Mouse (Mus musculus): ENCODE results near the gene 1600014C23Rik. TPM values are rescaled to one million over a fixed set of nuclear protein-coding genes. Genes with fewer than 3 reads are reported as not detected.

The 1600014C23Rik gene
- polyA plus RNA-seq, 1 experiment from 2014 or later, result not detected

DNA sequence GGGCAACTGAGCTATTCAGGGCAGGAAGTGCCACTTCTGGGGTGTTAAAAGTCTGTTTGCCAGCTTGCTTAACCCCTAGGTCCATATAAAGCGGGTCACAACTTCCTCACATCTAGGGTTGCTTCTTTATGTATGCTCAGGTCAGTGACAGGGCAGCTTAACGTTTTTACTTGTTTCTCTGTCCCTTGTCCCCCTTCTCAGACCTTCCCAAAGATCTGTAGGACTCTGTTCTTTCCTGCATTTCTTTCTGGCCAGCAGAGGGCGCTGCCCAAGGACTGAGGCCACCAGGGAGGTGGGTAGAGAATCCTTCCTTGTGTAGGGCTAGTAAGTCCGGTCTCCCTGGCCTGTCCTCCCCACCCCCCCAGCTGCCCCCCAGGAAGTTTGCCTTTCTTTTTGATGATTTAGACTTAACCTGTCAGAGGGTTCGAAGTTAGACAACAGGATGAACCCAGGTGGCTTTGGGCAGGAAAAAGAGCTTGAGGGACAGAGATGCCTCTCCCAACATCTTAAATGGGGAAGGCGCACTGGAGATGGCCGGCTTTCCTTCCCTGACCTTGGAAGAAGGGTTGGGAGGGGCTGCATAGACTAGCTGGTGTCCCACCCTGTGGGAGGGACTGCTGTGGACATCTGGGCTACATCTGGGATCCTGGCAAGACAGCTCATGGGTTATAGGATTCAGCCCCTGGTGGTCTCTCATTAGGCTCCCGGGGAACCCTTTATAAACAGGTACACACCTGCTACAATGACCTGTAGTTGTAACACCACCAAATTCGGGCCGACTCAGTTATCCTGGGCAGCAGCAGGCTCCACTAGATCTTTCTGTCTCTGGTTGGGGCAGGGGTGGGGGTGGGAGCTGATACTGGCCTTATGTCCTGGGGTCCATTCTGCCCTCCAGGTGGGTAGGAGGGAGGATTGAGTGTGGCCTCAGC, 2.0 kb upstream of the 1600014C23Rik start:
- peak overlapping the region; percentile 78 for H3K9ac ChIP-seq (ENCODE audit: low read length)
- DNase-seq (ENCODE audit: low spot score), result peak; percentile 93
- WGBS, result 7% methylated on average over 10 of the region's 10 CpGs
- no peaks in the 10 kb centered on the region for H3K9me3 ChIP-seq (ENCODE audit: control insufficient read depth, low read length)
- peak overlapping the region; percentile 34 for H3K4me3 ChIP-seq (ENCODE audit: low read depth, low read length)
- no peaks in the 10 kb centered on the region for H3K36me3 ChIP-seq (ENCODE audit: control insufficient read depth, insufficient read depth, low read length)
- peaks cover 32% of the 10 kb centered on the region for H3K4me1 ChIP-seq (ENCODE audit: control insufficient read depth, insufficient read depth, low read length)
- peak overlapping the region; percentile 75 for H3K4me2 ChIP-seq (ENCODE audit: low read depth, severe bottlenecking)
- ATAC-seq (ENCODE audit: insufficient number of reproducible peaks, low FRiP score, low TSS enrichment, low read depth), result peak; percentile 41
- H3K27me3 ChIP-seq (ENCODE audit: control insufficient read depth, insufficient read depth, low read length), result 0 out of 2 replicates have a peak, but pooled peaks cover 2% of the 10 kb centered on the region
- peak overlapping the region; percentile 92 for H3K27ac ChIP-seq (replicated peaks; ENCODE audit: low read depth, low read length)

DNA sequence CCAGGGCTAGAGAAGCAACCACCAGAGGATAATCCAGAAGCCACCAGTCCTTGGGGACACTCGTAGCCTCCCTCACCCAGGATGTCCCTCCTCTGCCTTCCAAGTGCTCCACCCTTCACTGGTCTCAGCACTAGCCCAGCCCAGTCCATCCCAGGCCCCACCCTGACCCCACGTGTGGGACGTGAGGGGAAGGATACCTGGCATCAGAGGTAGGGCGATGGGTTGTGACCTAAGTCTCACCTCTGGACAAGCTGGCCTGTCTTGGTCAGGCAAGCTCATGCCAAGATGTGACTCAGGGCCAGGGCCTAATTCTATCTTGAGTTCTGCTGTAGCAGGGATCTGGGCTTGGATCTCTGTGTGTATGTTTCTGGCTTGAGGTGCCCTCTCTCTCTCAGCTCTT, 1.2 kb upstream of the 1600014C23Rik start:
- Histone ChIP-seq H3K4me3 (ENCODE audit: low read depth, low read length) (no peak overlapping the region), H3K4me1 (ENCODE audit: control insufficient read depth, insufficient read depth, low read length) (peaks cover 40% of the 10 kb centered on the region), H3K36me3 (ENCODE audit: control insufficient read depth, insufficient read depth, low read length) (no peaks in the 10 kb centered on the region), H3K9ac (ENCODE audit: low read length) (no peak overlapping the region), H3K27ac (replicated peaks; ENCODE audit: low read depth, low read length) (no peak overlapping the region), H3K4me2 (ENCODE audit: low read depth, severe bottlenecking) (no peak overlapping the region), H3K27me3 (ENCODE audit: control insufficient read depth, insufficient read depth, low read length) (0 out of 2 replicates have a peak, but pooled peaks cover 2% of the 10 kb centered on the region), H3K9me3 (ENCODE audit: control insufficient read depth, low read length) (no peaks in the 10 kb centered on the region)
- WGBS, result 76% methylated on average over 4 of the region's 4 CpGs
- DNase-seq (ENCODE audit: low spot score), result no peak
- no peak for ATAC-seq (ENCODE audit: insufficient number of reproducible peaks, low FRiP score, low TSS enrichment, low read depth)

DNA sequence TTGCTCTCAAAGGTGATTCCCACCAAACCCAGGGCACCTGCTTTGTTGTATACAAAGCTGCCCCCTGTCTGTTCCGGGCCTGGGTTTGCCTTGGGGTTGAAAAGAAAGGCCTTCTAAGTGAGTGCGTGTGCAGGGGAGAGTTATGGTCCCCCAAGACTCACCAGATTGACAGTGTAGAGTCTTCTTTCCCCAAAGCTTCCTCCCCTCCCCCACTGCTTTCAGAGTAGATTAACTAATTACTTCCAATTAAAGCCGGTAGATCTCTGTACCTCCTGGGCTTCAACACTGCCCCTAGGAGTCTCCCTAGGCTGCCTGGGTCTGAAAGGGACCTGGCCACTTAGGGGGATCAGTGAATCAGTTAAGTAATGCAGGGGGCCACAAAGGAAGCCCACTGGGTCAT, 689 bp upstream of the 1600014C23Rik start:
- no peak for ATAC-seq (ENCODE audit: insufficient number of reproducible peaks, low FRiP score, low TSS enrichment, low read depth)

DNA sequence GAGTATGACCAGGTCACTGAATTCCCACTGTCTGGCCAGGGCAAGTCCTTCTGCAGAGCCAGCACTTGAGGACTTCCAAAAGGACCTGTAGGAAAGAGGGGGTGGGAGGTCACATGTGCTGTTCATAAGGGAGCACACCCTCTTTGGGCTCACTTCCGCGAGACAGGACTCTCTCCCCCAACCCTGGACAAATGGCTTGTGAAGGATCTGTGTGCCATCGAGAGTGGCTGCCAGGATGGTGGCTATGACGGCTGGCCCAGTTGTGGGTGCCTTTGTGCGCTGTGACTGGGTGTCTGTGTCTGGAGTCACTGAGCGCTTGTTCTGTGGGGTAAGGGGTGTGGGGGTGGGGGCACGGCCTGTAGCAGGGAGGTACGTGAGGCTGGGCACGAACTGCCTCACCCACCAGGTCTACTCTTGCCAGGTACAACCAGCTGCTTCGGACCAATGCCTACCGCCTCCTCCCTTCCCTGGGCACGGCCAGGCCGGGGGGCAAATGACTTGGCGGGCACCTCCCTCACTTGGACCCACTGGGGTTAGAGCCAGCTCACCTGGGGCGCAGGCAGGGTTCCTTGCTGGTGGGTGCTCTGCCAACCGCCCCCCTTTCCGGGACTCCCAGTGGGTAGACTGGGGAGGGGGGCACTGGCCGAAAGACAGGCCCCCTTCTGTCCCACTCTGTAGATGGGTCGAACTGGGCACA, 458 bp downstream of the 1600014C23Rik start:
- peaks cover 45% of the 10 kb centered on the region for H3K4me1 ChIP-seq (ENCODE audit: control insufficient read depth, insufficient read depth, low read length)
- ATAC-seq (ENCODE audit: insufficient number of reproducible peaks, low FRiP score, low TSS enrichment, low read depth) (no peak), DNase-seq (ENCODE audit: low spot score) (no peak)
- peak overlapping the region; percentile 69 for H3K9ac ChIP-seq (ENCODE audit: low read length)
- 0 out of 2 replicates have a peak, but pooled peaks cover 2% of the 10 kb centered on the region for H3K27me3 ChIP-seq (ENCODE audit: control insufficient read depth, insufficient read depth, low read length)
- no peak overlapping the region for H3K27ac ChIP-seq (replicated peaks; ENCODE audit: low read depth, low read length)
- no peaks in the 10 kb centered on the region for H3K9me3 ChIP-seq (ENCODE audit: control insufficient read depth, low read length)
- no peaks in the 10 kb centered on the region for H3K36me3 ChIP-seq (ENCODE audit: control insufficient read depth, insufficient read depth, low read length)
- H3K4me2 ChIP-seq (ENCODE audit: low read depth, severe bottlenecking), result peak overlapping the region; percentile 87
- 55% methylated on average over 19 of the region's 19 CpGs for WGBS
- H3K4me3 ChIP-seq (ENCODE audit: low read depth, low read length), result peak overlapping the region; percentile 30; the same call in 1 of the 2 replicates

More for the DNA sequence above, 689 bp upstream of the 1600014C23Rik start:
- H3K9me3 ChIP-seq (ENCODE audit: control insufficient read depth, low read length), result no peaks in the 10 kb centered on the region
- peak overlapping the region; percentile 69; the same call in 1 of the 2 replicates for H3K9ac ChIP-seq (ENCODE audit: low read length)
- peaks cover 45% of the 10 kb centered on the region for H3K4me1 ChIP-seq (ENCODE audit: control insufficient read depth, insufficient read depth, low read length)
- DNase-seq (ENCODE audit: low spot score), result no peak
- H3K4me2 ChIP-seq (ENCODE audit: low read depth, severe bottlenecking), result peak overlapping the region; percentile 87
- 18% methylated on average over 3 of the region's 3 CpGs for WGBS
- no peak overlapping the region for H3K27ac ChIP-seq (replicated peaks; ENCODE audit: low read depth, low read length)
- no peaks in the 10 kb centered on the region for H3K36me3 ChIP-seq (ENCODE audit: control insufficient read depth, insufficient read depth, low read length)
- H3K27me3 ChIP-seq (ENCODE audit: control insufficient read depth, insufficient read depth, low read length), result 0 out of 2 replicates have a peak, but pooled peaks cover 2% of the 10 kb centered on the region
- no peak overlapping the region for H3K4me3 ChIP-seq (ENCODE audit: low read depth, low read length)

DNA sequence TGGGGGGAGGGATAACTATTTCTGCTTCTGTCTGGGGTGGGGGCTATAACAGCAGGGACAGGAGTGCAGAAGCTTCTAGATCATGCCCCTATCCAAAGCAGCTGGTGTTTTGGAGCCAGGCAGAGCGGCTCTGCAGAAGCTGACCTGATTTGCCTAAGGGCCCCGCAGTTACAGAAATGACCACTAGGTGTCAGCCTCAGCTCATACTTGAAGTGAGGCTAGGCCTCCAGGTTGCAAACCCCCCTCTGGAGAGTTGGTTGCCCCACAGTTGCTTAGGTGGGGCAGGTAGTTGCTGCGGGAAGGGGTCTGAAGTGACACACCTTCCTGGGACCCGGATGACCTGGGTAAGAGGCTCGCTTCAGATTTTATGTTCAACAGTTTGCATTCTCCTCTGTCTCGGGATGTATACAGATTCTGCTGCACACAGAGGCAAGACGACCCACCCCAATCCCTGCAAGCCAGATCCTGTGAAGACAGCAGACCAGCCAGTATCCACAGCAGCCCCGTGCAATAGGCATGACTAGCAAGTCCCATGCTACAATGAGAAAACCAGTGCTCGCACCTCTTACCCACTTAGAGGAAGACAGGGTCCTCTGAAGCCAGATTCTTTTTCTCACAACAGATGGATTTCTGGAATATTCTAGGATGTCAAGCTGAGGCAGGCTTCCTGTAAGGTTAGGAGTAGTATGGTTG, 2.3 kb downstream of the 1600014C23Rik start:
- H3K36me3 ChIP-seq (ENCODE audit: control insufficient read depth, insufficient read depth, low read length), result no peaks in the 10 kb centered on the region
- no peak overlapping the region for H3K9ac ChIP-seq (ENCODE audit: low read length)
- no peaks in the 10 kb centered on the region for H3K9me3 ChIP-seq (ENCODE audit: control insufficient read depth, low read length)
- WGBS, result 29% methylated on average over 9 of the region's 9 CpGs
- ATAC-seq (ENCODE audit: insufficient number of reproducible peaks, low FRiP score, low TSS enrichment, low read depth) (no peak), DNase-seq (ENCODE audit: low spot score) (peak; percentile 96)
- H3K4me1 ChIP-seq (ENCODE audit: control insufficient read depth, insufficient read depth, low read length), result peaks cover 38% of the 10 kb centered on the region
- H3K4me3 ChIP-seq (ENCODE audit: low read depth, low read length), result no peak overlapping the region
- H3K27ac ChIP-seq (replicated peaks; ENCODE audit: low read depth, low read length), result no peak overlapping the region; the same call in 1 of the 2 replicates
- 0 out of 2 replicates have a peak, but pooled peaks cover 2% of the 10 kb centered on the region for H3K27me3 ChIP-seq (ENCODE audit: control insufficient read depth, insufficient read depth, low read length)
- no peak overlapping the region for H3K4me2 ChIP-seq (ENCODE audit: low read depth, severe bottlenecking)

DNA sequence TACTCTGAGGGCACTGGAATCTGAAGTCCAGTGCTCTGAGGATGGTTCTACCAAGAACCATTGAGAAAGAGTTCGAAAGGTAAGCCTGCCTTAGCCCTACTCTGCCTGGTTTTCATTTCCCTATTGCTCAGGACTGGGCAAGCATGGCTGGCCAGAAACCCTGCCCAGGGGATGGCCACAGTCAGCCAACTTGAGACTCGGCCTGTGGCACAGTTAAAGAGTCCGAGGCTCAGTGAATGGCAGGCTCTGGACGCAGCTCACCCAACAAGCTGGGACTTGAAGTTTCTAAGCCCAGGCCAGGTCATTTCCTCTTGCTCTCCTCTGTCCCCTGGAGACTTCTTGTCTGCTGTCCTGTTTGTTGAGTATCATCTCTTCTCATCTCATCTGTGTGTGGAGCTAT, 2.9 kb downstream of the 1600014C23Rik start:
- no peak overlapping the region for H3K27ac ChIP-seq (replicated peaks; ENCODE audit: low read depth, low read length)
- ATAC-seq (ENCODE audit: insufficient number of reproducible peaks, low FRiP score, low TSS enrichment, low read depth) (no peak), DNase-seq (ENCODE audit: low spot score) (no peak)
- no peaks in the 10 kb centered on the region for H3K36me3 ChIP-seq (ENCODE audit: control insufficient read depth, insufficient read depth, low read length)
- no peak overlapping the region for H3K4me3 ChIP-seq (ENCODE audit: low read depth, low read length)
- H3K4me1 ChIP-seq (ENCODE audit: control insufficient read depth, insufficient read depth, low read length), result peaks cover 37% of the 10 kb centered on the region
- 0 out of 2 replicates have a peak, but pooled peaks cover 2% of the 10 kb centered on the region for H3K27me3 ChIP-seq (ENCODE audit: control insufficient read depth, insufficient read depth, low read length)
- 55% methylated on average over 4 of the region's 4 CpGs for WGBS
- H3K4me2 ChIP-seq (ENCODE audit: low read depth, severe bottlenecking), result no peak overlapping the region
- H3K9ac ChIP-seq (ENCODE audit: low read length), result no peak overlapping the region
- H3K9me3 ChIP-seq (ENCODE audit: control insufficient read depth, low read length), result no peaks in the 10 kb centered on the region

DNA sequence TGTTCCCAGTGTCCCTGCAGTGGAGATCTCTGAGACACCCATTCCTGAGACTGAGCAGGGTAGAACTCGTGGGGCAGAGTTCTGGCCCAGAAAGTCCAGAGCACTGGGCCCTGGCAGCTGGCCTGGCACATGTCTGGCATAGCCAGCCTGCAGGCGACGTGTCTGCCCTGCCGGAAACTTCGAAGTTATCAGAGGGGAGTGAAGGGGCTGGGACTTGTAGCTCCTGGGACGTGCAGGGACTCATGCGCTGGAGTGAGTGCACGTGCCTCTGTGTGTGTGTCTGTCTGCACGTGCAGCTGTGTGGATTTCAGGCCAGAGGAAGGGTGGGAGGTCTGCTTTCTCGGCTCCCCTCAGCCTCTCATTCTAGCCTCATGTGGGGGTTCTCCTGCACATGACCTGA, 4.3 kb downstream of the 1600014C23Rik start:
- H3K9ac ChIP-seq (ENCODE audit: low read length), result 0 out of 2 replicates have a peak overlapping the region, but pooled peaks have one; percentile 7
- H3K27me3 ChIP-seq (ENCODE audit: control insufficient read depth, insufficient read depth, low read length), result 0 out of 2 replicates have a peak, but pooled peaks cover 2% of the 10 kb centered on the region
- peak; percentile 42 for DNase-seq (ENCODE audit: low spot score)
- WGBS, result 40% methylated on average over 10 of the region's 10 CpGs
- H3K4me3 ChIP-seq (ENCODE audit: low read depth, low read length), result no peak overlapping the region
- H3K27ac ChIP-seq (replicated peaks; ENCODE audit: low read depth, low read length), result no peak overlapping the region
- ATAC-seq (ENCODE audit: insufficient number of reproducible peaks, low FRiP score, low TSS enrichment, low read depth), result no peak
- H3K9me3 ChIP-seq (ENCODE audit: control insufficient read depth, low read length), result no peaks in the 10 kb centered on the region
- no peak overlapping the region for H3K4me2 ChIP-seq (ENCODE audit: low read depth, severe bottlenecking)
- no peaks in the 10 kb centered on the region for H3K36me3 ChIP-seq (ENCODE audit: control insufficient read depth, insufficient read depth, low read length)
- H3K4me1 ChIP-seq (ENCODE audit: control insufficient read depth, insufficient read depth, low read length), result peaks cover 30% of the 10 kb centered on the region

Data from limb, embryonic 11.5 days (tissue).